Mouse (Mus musculus) bone marrow macrophage, adult 2 months (primary cell): ENCODE data around the gene Mmp9.

Source experiments
- CTCF ChIP-seq: IDR thresholded peaks from 2 replicates; pipeline ENCODE4 v1.5.1; 2012; ENCODE audit warnings: low read depth, mild to moderate bottlenecking, low read length, moderate library complexity
- POLR2A ChIP-seq: IDR thresholded peaks from 2 replicates; pipeline ENCODE4 v1.6.1; 2012; ENCODE audit warnings: mild to moderate bottlenecking, low read depth, low read length, borderline replicate concordance

- no peak for TF ChIP-seq CTCF
- no peak for TF ChIP-seq POLR2A
These were observed 8.4 kb downstream of the Mmp9 start for GRCm38 (mm10) chr2:164948962-164949361.
